Mouse (Mus musculus) limb, embryonic 12.5 days (tissue): ENCODE results near the gene Rps3a1. TPM values are rescaled to one million over a fixed set of nuclear protein-coding genes. Genes with fewer than 3 reads are reported as not detected.
A peak's percentile ranks its signal among the peaks of the same experiment; 100 is the strongest.

Experiments
- ATAC-seq: fragments of 200-750 bp; cut with Nextera tagmentation; 2 replicates; pipeline ENCODE4 v1.8.0; 2017; ENCODE audit warnings: low read depth, moderate TSS enrichment; ENCODE audit not compliant: insufficient number of reproducible peaks, insufficient read depth, low FRiP score, low TSS enrichment
- H3K27ac ChIP-seq: fragments of 300-500 bp; sonication (generic); 2 replicates; pipeline ENCODE4 v1.5.1; 2016; ENCODE audit warnings: mild to moderate bottlenecking, moderate library complexity
- H3K27me3 ChIP-seq: fragments of 300-500 bp; sonication (generic); 2 replicates; pipeline ENCODE4 v1.6.1; 2016; ENCODE audit warnings: mild to moderate bottlenecking, moderate library complexity
- H3K36me3 ChIP-seq: fragments of 300-500 bp; sonication (generic); 2 replicates; pipeline ENCODE4 v1.6.1; 2016; ENCODE audit warnings: mild to moderate bottlenecking, moderate library complexity
- H3K4me1 ChIP-seq: fragments of 300-500 bp; sonication (generic); replicated peaks from 2 replicates; pipeline ENCODE4 v1.6.1; 2016
- H3K4me2 ChIP-seq: fragments of 300-500 bp; sonication (generic); 2 replicates; pipeline ENCODE4 v1.6.1; 2016; ENCODE audit warnings: mild to moderate bottlenecking, moderate library complexity
- H3K4me3 ChIP-seq: fragments of 300-500 bp; sonication (generic); replicated peaks from 2 replicates; pipeline ENCODE4 v1.5.1; 2016; ENCODE audit warnings: mild to moderate bottlenecking
- H3K9ac ChIP-seq: fragments of 300-500 bp; sonication (generic); replicated peaks from 2 replicates; pipeline ENCODE4 v1.6.1; 2016; ENCODE audit warnings: mild to moderate bottlenecking, moderate library complexity
- H3K9me3 ChIP-seq: fragments of 300-500 bp; sonication (generic); 2 replicates; pipeline ENCODE4 v1.6.1; 2016; ENCODE audit warnings: mild to moderate bottlenecking, moderate library complexity
- WGBS: fragments of 180-500 bp; shearing (Covaris S2); methylation state at CpG from one replicate; pipeline ENCODE4 v1.1.7; 2016; 5-methylcytosine and 5-hydroxymethylcytosine counted together
- polyA plus RNA-seq: library from polyadenylated mRNA; unstranded; fragments of >200 nt; fragmentation: Nextera tagmentation; extraction: Ambion mirVana; gene quantifications from 2 replicates; pipeline ENCODE4 v1.2.1, GENCODE M21; 2016

Rps3a1 gene
- polyA plus RNA-seq, 1 experiment from 2014 or later = 1,304 TPM

- H3K27ac ChIP-seq = 0 out of 2 replicates have a peak overlapping the region, but pooled peaks have one; percentile 1
- H3K27me3 ChIP-seq = no peaks in the 10 kb centered on the region
- no peak overlapping the region for H3K4me2 ChIP-seq
- H3K4me3 ChIP-seq = no peak overlapping the region
- H3K4me1 ChIP-seq = peaks cover 25% of the 10 kb centered on the region
- H3K9me3 ChIP-seq = no peaks in the 10 kb centered on the region
- 80% methylated on average over 6 of the region's 6 CpGs for WGBS
- peaks cover 9% of the 10 kb centered on the region; the same call in 1 of the 2 replicates for H3K36me3 ChIP-seq
- no peak overlapping the region for H3K9ac ChIP-seq
- no peak for ATAC-seq
These were observed 40.5 kb downstream of the Rps3a1 start for GRCm38 (mm10) chr3:86101956-86102355.

GRCm38 (mm10) chr3:86093907-86094306 lies 48.6 kb downstream of the Rps3a1 start:
- H3K9ac ChIP-seq = no peak overlapping the region; the same call in 1 of the 2 replicates
- no peak overlapping the region for H3K4me3 ChIP-seq
- peaks cover 28% of the 10 kb centered on the region for H3K4me1 ChIP-seq
- WGBS = 75% methylated on average over 5 of the region's 5 CpGs
- H3K4me2 ChIP-seq = no peak overlapping the region; the same call in 1 of the 2 replicates
- H3K27ac ChIP-seq = peak overlapping the region; percentile 84
- peaks cover 4% of the 10 kb centered on the region; the same call in 1 of the 2 replicates for H3K36me3 ChIP-seq
- ATAC-seq = no peak
- no peaks in the 10 kb centered on the region for H3K9me3 ChIP-seq
- H3K27me3 ChIP-seq = no peaks in the 10 kb centered on the region

- Histone ChIP-seq H3K4me3 (no peak overlapping the region), H3K27ac (peak overlapping the region; percentile 84), H3K4me1 (peaks cover 28% of the 10 kb centered on the region), H3K36me3 (peaks cover 5% of the 10 kb centered on the region; the same call in 1 of the 2 replicates), H3K4me2 (peak overlapping the region; percentile 15; the same call in 1 of the 2 replicates), H3K9me3 (no peaks in the 10 kb centered on the region), H3K27me3 (no peaks in the 10 kb centered on the region), H3K9ac (no peak overlapping the region; the same call in 1 of the 2 replicates)
- ATAC-seq = peak; percentile 52; the same call in 1 of the 2 replicates
- 25% methylated on average over 6 of the region's 6 CpGs for WGBS
These were observed 49.2 kb downstream of the Rps3a1 start for GRCm38 (mm10) chr3:86093213-86093845.

Other genes starting within 250 kb of the Rps3a1 start
- 20.6 and 22.2 TPM in 2 replicates for gene Sh3d19, start 171.6 kb downstream of the Rps3a1 start, polyA plus RNA-seq
- not detected in 2 replicates for gene Prss48, start 140.2 kb downstream of the Rps3a1 start, polyA plus RNA-seq
- 9.3 and 10.0 TPM in 2 replicates for gene Lrba, start 82.0 kb upstream of the Rps3a1 start, polyA plus RNA-seq